Mouse (Mus musculus) R1 (cell line): Measurements from ENCODE around the gene Prmt7.

Experiments used
- DNase-seq: peaks from one replicate; pipeline ENCODE4 v3.0.0-alpha.2; 2018; ENCODE audit warnings: low read depth, low spot score

Gene Prmt7

GRCm38 (mm10) chr8:106219620-106220019 is 8.9 kb downstream of the Prmt7 start:
- no peak for DNase-seq

- DNase-seq = peak; percentile 72
Measured at GRCm38 (mm10) chr8:106226589-106226988, 15.9 kb downstream of the Prmt7 start.

- DNase-seq = no peak
Measured at GRCm38 (mm10) chr8:106231536-106231935, 20.8 kb downstream of the Prmt7 start.

GRCm38 (mm10) chr8:106232751-106233150 is 22.0 kb downstream of the Prmt7 start:
- no peak for DNase-seq

GRCm38 (mm10) chr8:106234567-106235261 is 24.0 kb downstream of the Prmt7 start:
- no peak for DNase-seq

- DNase-seq = no peak
Measured at GRCm38 (mm10) chr8:106237106-106237505, 26.4 kb downstream of the Prmt7 start.

- peak; percentile 83 for DNase-seq
Measured at GRCm38 (mm10) chr8:106250186-106250585, 39.5 kb downstream of the Prmt7 start.

GRCm38 (mm10) chr8:106258169-106258568 is 47.4 kb downstream of the Prmt7 start:
- peak; percentile 67 for DNase-seq

- DNase-seq = no peak
Measured at GRCm38 (mm10) chr8:106259579-106260255, 49.0 kb downstream of the Prmt7 start.

- no peak for DNase-seq
Measured at GRCm38 (mm10) chr8:106260894-106261293, 50.2 kb downstream of the Prmt7 start.

GRCm38 (mm10) chr8:106262343-106262742 is 51.6 kb downstream of the Prmt7 start:
- no peak for DNase-seq

- no peak for DNase-seq
Measured at GRCm38 (mm10) chr8:106263928-106264327, 53.2 kb downstream of the Prmt7 start.

GRCm38 (mm10) chr8:106265398-106265797 is 54.7 kb downstream of the Prmt7 start:
- DNase-seq = no peak

- no peak for DNase-seq
Measured at GRCm38 (mm10) chr8:106268710-106269346, 58.1 kb downstream of the Prmt7 start.

- no peak for DNase-seq
Measured at GRCm38 (mm10) chr8:106270804-106271203, 60.1 kb downstream of the Prmt7 start.

GRCm38 (mm10) chr8:106271378-106271777 is 60.6 kb downstream of the Prmt7 start:
- no peak for DNase-seq

- DNase-seq = no peak
Measured at GRCm38 (mm10) chr8:106273468-106273867, 62.7 kb downstream of the Prmt7 start.

GRCm38 (mm10) chr8:106276709-106277317 is 66.1 kb downstream of the Prmt7 start:
- no peak for DNase-seq

- no peak for DNase-seq
Measured at GRCm38 (mm10) chr8:106278367-106279042, 67.8 kb downstream of the Prmt7 start.

- DNase-seq = no peak
Measured at GRCm38 (mm10) chr8:106280154-106280553, 69.4 kb downstream of the Prmt7 start.

GRCm38 (mm10) chr8:106280844-106281243 is 70.1 kb downstream of the Prmt7 start:
- peak; percentile 63 for DNase-seq

GRCm38 (mm10) chr8:106287445-106287844 is 76.7 kb downstream of the Prmt7 start:
- DNase-seq = no peak
